Mouse (Mus musculus) C2C12 (cell line): ENCODE results near the gene Rgs19.

Source experiments
- CTCF ChIP-seq: IDR thresholded peaks from one replicate; pipeline ENCODE4 v1.5.1; 2011; ENCODE audit not compliant: control insufficient read depth, insufficient read depth, insufficient read length
- MAX ChIP-seq: IDR thresholded peaks from one replicate; pipeline ENCODE4 v1.6.1; 2011; ENCODE audit warnings: mild to moderate bottlenecking, control low read depth
- MYOD1 ChIP-seq: IDR thresholded peaks from one replicate; pipeline ENCODE4 v1.6.1; 2011; ENCODE audit warnings: low read depth; ENCODE audit not compliant: control insufficient read depth, insufficient read length
- MYOG ChIP-seq: IDR thresholded peaks from one replicate; pipeline ENCODE4 v1.6.1; 2011; ENCODE audit not compliant: control insufficient read depth, insufficient read length; ENCODE audit errors: extremely low read depth

GRCm38 (mm10) chr2:181659609-181660055, 34.1 kb downstream of the Rgs19 start:
- TF ChIP-seq CTCF (peak; percentile 43), MAX (no peak), MYOD1 (no peak), MYOG (no peak)
